Mouse (Mus musculus) embryonic facial prominence, embryonic 10.5 days (tissue): ENCODE data around the gene Amy2a1. TPM values are rescaled to one million over a fixed set of nuclear protein-coding genes. Genes with fewer than 3 reads are reported as not detected.
"Not testable (repeated sequence)": the region's sequence is repeated elsewhere in the genome, so short reads cannot be mapped to it uniquely, and the experiment has no call there.

Experiments used
- DNase-seq: peaks from one replicate; pipeline ENCODE4 v3.0.0-alpha.2; 2017; ENCODE audit warnings: low spot score
- H3K27ac ChIP-seq: fragments of 300-500 bp; sonication (generic); replicated peaks from 2 replicates; pipeline ENCODE4 v1.5.1; 2016; ENCODE audit warnings: mild to moderate bottlenecking
- H3K27me3 ChIP-seq: fragments of 300-500 bp; sonication (generic); replicated peaks from 2 replicates; pipeline ENCODE4 v1.6.1; 2016; ENCODE audit warnings: low read depth, mild to moderate bottlenecking; ENCODE audit not compliant: poor library complexity, severe bottlenecking
- H3K36me3 ChIP-seq: fragments of 300-500 bp; sonication (generic); replicated peaks from 2 replicates; pipeline ENCODE4 v1.6.1; 2016; ENCODE audit warnings: mild to moderate bottlenecking, moderate library complexity
- H3K4me1 ChIP-seq: fragments of 300-500 bp; sonication (generic); 2 replicates; pipeline ENCODE4 v1.6.1; 2016
- H3K4me3 ChIP-seq: fragments of 300-500 bp; sonication (generic); 2 replicates; pipeline ENCODE4 v1.5.1; 2016; ENCODE audit warnings: mild to moderate bottlenecking, moderate library complexity
- H3K9me3 ChIP-seq: fragments of 300-500 bp; sonication (generic); 2 replicates; pipeline ENCODE4 v1.6.1; 2016; ENCODE audit warnings: mild to moderate bottlenecking
- WGBS: fragments of 180-500 bp; shearing (Covaris S2); methylation state at CpG from one replicate; pipeline ENCODE4 v1.1.7; 2016; 5-methylcytosine and 5-hydroxymethylcytosine counted together
- polyA plus RNA-seq: library from polyadenylated mRNA; unstranded; fragments of >200 nt; fragmentation: Nextera tagmentation; extraction: Ambion mirVana; gene quantifications from 2 replicates; pipeline ENCODE4 v1.2.1, GENCODE M21; 2016

The Amy2a1 gene
- polyA plus RNA-seq = not detected in 2 replicates

- H3K4me1 ChIP-seq, H3K36me3 ChIP-seq, H3K4me3 ChIP-seq, DNase-seq, H3K27ac ChIP-seq, H3K27me3 ChIP-seq, H3K9me3 ChIP-seq: not testable (repeated sequence)
- WGBS = 84% methylated on average over 3 of the region's 3 CpGs
Observed at GRCm38 (mm10) chr3:113532328-113532727, at the start of gene Amy2a1. Amy2a1 (minus strand) TSS chr3:113532428.

DNA sequence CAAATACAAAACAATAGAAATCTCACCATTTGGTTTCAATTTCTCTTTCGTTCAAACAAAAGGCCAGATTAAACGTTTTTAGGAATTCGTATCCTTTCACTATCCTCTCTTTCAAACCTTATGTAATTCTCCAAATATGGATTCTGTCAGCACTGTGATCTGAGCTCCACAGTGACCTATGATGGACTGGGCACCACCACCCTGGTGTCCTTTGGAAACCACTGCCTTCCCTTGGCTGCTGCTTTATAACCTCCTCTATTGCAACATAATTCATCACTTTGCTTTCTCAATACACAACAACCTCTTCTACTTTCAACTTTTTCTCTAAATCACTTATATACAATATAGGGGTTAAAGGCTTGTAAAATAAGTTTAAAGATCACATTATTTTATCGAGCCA is 42.4 kb upstream of the Amy2a1 start:
- no peak overlapping the region for H3K4me3 ChIP-seq
- 83% methylated on average over 4 of the region's 4 CpGs for WGBS
- H3K36me3 ChIP-seq = no peaks in the 10 kb centered on the region
- H3K27me3 ChIP-seq = no peaks in the 10 kb centered on the region
- H3K27ac ChIP-seq = no peak overlapping the region
- H3K9me3 ChIP-seq = no peaks in the 10 kb centered on the region
- DNase-seq = no peak
- no peaks in the 10 kb centered on the region for H3K4me1 ChIP-seq

DNA sequence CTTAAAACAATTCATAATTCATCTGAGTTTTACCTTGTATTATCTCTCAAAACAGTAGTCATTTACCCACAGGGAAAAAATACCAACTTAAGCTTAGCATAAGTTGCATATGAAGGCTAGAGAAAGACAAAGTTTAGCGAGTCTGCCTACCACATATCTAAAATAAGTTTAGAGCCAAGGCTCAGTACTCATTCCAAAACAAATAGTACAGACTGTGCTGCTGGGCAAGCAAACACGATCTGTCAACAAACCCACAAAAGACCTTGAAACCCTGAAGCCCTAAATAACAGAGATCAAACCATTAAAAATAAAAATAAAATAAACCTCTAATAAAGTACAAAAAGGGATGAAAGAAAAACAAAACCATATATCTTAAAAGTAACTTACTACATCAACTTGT is 41.9 kb upstream of the Amy2a1 start:
- no peaks in the 10 kb centered on the region for H3K9me3 ChIP-seq
- no peaks in the 10 kb centered on the region for H3K4me1 ChIP-seq
- no peak overlapping the region for H3K4me3 ChIP-seq
- no peak for DNase-seq
- H3K27me3 ChIP-seq = no peaks in the 10 kb centered on the region
- H3K27ac ChIP-seq = no peak overlapping the region
- WGBS = 84% methylated on average over 2 of the region's 2 CpGs
- no peaks in the 10 kb centered on the region for H3K36me3 ChIP-seq

GRCm38 (mm10) chr3:113572158-113572557 is 39.9 kb upstream of the Amy2a1 start:
- Histone ChIP-seq H3K9me3 (peaks cover 3% of the 10 kb centered on the region; the same call in 1 of the 2 replicates), H3K4me1 (no peaks in the 10 kb centered on the region), H3K27me3 (no peaks in the 10 kb centered on the region), H3K4me3 (no peak overlapping the region), H3K27ac (no peak overlapping the region), H3K36me3 (no peaks in the 10 kb centered on the region)
- DNase-seq = no peak
- WGBS = 90% methylated on average over 3 of the region's 3 CpGs

GRCm38 (mm10) chr3:113539692-113540091 is 7.5 kb upstream of the Amy2a1 start:
- 0 out of 2 replicates have a peak, but pooled peaks cover 7% of the 10 kb centered on the region for H3K4me1 ChIP-seq
- H3K4me3 ChIP-seq = no peak overlapping the region
- H3K9me3 ChIP-seq = no peaks in the 10 kb centered on the region
- no peak overlapping the region for H3K27ac ChIP-seq
- H3K36me3 ChIP-seq = no peaks in the 10 kb centered on the region
- no peaks in the 10 kb centered on the region for H3K27me3 ChIP-seq
- no peak for DNase-seq

Other genes starting within 250 kb of the Amy2a1 start
- gene Amy2a4, start 241.0 kb downstream of the Amy2a1 start, polyA plus RNA-seq = not detected in 2 replicates
- not detected in 2 replicates for gene Amy2a3, start 208.4 kb downstream of the Amy2a1 start, polyA plus RNA-seq
- not detected in 2 replicates for gene Amy2a2, start 175.8 kb downstream of the Amy2a1 start, polyA plus RNA-seq
- gene Amy1, start 74.3 kb upstream of the Amy2a1 start, polyA plus RNA-seq = 0.27 and 0.48 TPM in 2 replicates
- 32.3 and 34.6 TPM in 2 replicates for gene Rnpc3, start 97.7 kb upstream of the Amy2a1 start, polyA plus RNA-seq